Mouse (Mus musculus) retina, postnatal 1 day (tissue): ENCODE results near the gene Vwa7.
"Not testable (repeated sequence)": the region's sequence is repeated elsewhere in the genome, so short reads cannot be mapped to it uniquely, and the experiment has no call there.

Experiments
- DNase-seq: peaks from one replicate; pipeline ENCODE4 v3.0.0-alpha.2; 2012

The Vwa7 gene

GRCm38 (mm10) chr17:35022541-35023060, 6.2 kb downstream of the Vwa7 start:
- DNase-seq, result no peak

- no peak for DNase-seq
Measured at GRCm38 (mm10) chr17:35023221-35023620, 6.8 kb downstream of the Vwa7 start.

GRCm38 (mm10) chr17:35023756-35024155, 7.4 kb downstream of the Vwa7 start:
- DNase-seq, result no peak

- DNase-seq, result no peak
Measured at GRCm38 (mm10) chr17:35024261-35024660, 7.9 kb downstream of the Vwa7 start.

GRCm38 (mm10) chr17:35024691-35025488, 8.5 kb downstream of the Vwa7 start:
- DNase-seq, result no peak

GRCm38 (mm10) chr17:35026206-35026605, 9.8 kb downstream of the Vwa7 start:
- no peak for DNase-seq

- DNase-seq, result peak; percentile 97
Measured at GRCm38 (mm10) chr17:35027277-35028068, 11.1 kb downstream of the Vwa7 start, which contains the start of gene Sapcd1. TSS of gene Sapcd1 (minus strand) at chr17:35028016.

- no peak for DNase-seq
Measured at GRCm38 (mm10) chr17:35028315-35028714, 11.9 kb downstream of the Vwa7 start.

GRCm38 (mm10) chr17:35029691-35030532, 13.5 kb downstream of the Vwa7 start:
- DNase-seq, result peak; percentile 75

GRCm38 (mm10) chr17:35031272-35031671, 14.9 kb downstream of the Vwa7 start:
- no peak for DNase-seq

GRCm38 (mm10) chr17:35031880-35032279, 15.5 kb downstream of the Vwa7 start:
- no peak for DNase-seq

GRCm38 (mm10) chr17:35032323-35032870, 16.0 kb downstream of the Vwa7 start:
- peak; percentile 52 for DNase-seq

- DNase-seq, result not testable (repeated sequence)
Measured at GRCm38 (mm10) chr17:35033703-35034102, 17.3 kb downstream of the Vwa7 start.

GRCm38 (mm10) chr17:35034896-35035295, 18.5 kb downstream of the Vwa7 start:
- no peak for DNase-seq

GRCm38 (mm10) chr17:35039121-35039873, 22.9 kb downstream of the Vwa7 start:
- no peak for DNase-seq

- no peak for DNase-seq
Measured at GRCm38 (mm10) chr17:35043794-35044193, 27.4 kb downstream of the Vwa7 start.

- DNase-seq, result no peak
Measured at GRCm38 (mm10) chr17:35044904-35045806, 28.8 kb downstream of the Vwa7 start.

GRCm38 (mm10) chr17:35045807-35046680, 29.7 kb downstream of the Vwa7 start:
- DNase-seq, result no peak

- DNase-seq, result peak; percentile 100
Measured at GRCm38 (mm10) chr17:35046681-35047455, 30.5 kb downstream of the Vwa7 start, which contains the start of gene Msh5. TSS of gene Msh5 (minus strand) at chr17:35046745.
